Mouse (Mus musculus): ENCODE data around the gene Irgm2.

Gene Irgm2

DNA sequence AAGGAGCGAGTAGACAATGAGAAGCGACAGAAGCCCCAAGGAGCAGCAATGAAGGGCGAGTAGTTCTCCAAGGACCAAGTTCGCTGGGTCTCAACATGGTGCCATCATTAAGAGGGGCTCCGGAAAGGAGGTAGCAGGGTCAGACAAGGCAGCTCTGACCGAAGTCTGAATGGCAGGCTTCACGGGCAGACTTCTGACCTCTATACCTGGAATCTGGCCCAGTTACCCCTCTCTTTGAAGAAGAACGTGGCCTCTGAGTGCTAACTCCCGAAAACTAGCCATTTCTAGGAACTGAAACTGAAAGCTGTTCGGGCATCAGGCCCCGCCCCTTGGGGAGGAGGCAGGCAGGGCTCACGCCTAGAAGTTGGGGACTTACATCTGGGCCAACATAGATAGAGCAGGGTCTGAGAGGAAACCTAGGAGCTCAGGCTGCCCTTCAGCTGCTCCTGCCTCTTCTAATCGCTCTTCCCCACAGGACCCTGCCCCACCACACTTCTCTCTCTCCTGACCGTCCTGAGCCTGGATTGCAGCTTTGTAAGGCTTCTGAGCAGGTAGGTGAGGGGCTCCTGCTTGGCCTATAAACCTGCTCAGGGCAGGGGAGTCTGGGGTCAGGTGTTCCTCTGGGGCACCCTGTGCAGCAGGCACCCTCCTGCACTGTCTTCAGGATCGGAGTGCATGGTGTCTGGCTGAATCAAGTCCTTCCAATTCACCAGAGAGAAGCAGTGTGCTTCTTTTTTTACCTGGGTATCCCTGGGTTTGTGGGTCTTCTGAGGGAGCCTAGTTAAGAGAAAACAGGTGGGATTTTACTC is at the start of gene Irgm2, which contains the start of gene Igtp:
Gene Irgm2 (plus strand): TSS at position 390 of the 809 bp plus-strand sequence.
Gene Igtp (plus strand): TSS at position 328 of the 809 bp plus-strand sequence.
- ChIA-PET POLR2A (interaction anchor here in 2 of 4 experiments (0.7 to 1.9 kb wide), 2 partner anchors 11 to 175 kb away, joined by 4 read pairs; no protein-coding TSS in a partner anchor), CTCF (interaction anchor here in 3 of 4 experiments (0.6 to 1.2 kb wide), 3 partner anchors 26 to 48 kb away, joined by 3 to 6 read pairs (median 5); no protein-coding TSS in a partner anchor)

DNA sequence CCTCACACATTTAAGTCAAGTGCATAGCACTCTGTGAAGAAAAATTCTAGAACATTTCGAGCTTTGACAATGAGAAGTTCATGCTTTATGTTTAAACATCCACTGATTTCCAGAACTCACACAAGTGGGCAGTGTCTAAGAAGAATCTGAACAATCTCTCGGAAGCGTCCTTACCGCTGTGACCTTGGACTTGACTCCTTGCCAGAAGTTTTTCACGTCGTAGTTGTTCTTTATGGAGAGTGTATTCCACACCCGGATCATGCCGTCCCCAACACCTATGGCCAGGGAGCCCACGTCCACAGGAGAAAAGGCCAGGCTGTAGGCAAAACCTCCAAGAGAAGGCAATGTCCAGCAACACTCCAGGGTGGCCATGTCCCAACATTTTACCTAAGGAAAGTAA is 44.0 kb upstream of the Irgm2 start:
- CTCF ChIA-PET: no interaction called here
- POLR2A ChIA-PET: interaction anchor here in 3 of 4 experiments (0.6 to 1.6 kb wide), 6 partner anchors 8 to 145 kb away, joined by 3 to 4 read pairs (median 3); no protein-coding TSS in a partner anchor

DNA sequence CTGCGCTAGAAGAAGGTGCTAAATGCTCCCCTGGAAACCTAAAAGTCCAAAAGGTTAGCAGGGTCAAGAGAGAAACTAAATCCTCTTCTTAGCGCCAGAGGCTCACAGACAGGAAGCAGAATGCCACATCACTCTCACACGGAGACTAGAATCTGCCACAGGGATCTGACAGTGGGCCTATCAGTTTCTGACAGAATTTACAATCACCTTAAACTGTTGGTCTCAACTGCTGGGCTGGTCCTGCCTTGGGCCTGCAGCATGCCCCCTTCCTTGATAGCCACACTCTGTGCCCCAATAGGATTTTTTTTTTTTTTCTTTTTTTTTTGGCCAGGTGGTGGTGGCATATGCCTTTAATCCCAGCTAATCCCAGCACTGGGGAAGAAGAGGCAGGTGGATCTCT is 42.5 kb upstream of the Irgm2 start:
- ChIA-PET CTCF (interaction anchor here in 2 of 4 experiments (0.6 to 0.7 kb wide), 2 partner anchors 12 to 244 kb away, joined by 3 to 9 read pairs; no protein-coding TSS in a partner anchor), POLR2A (interaction anchor here in 3 of 4 experiments (0.6 to 1.2 kb wide), 5 partner anchors 12 to 56 kb away, joined by 3 to 10 read pairs (median 5); partner anchors contain the start of gene Gemin5 (in 1 of the 3))

DNA sequence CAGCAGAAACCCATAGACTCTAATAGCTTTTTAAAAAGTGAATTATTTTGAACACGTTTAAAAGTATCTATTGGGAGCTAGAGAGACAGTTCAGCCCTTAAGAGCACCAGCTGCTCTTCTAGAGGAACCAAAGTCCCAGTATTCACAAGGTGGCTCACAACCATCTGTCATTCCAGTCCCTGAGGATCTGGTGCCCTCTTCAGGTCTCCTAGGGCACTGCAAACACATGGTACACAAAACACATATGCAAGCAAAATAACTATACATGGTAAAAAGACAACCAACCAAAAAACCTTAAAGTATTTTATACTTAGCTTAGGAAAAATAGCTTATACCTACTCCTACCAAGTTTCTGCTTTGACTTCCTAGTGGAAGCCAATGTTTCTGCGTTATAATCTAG is 34.3 kb upstream of the Irgm2 start:
- ChIA-PET POLR2A (interaction anchor here in 2 of 4 experiments (0.8 to 2.1 kb wide), 7 partner anchors 10 to 181 kb away, joined by 3 to 9 read pairs (median 4); partner anchors contain the start of gene Cnot8 (in 1 of the 2)), CTCF (interaction anchor here in 3 of 4 experiments (0.8 to 1.2 kb wide), 5 partner anchors 43 to 80 kb away, joined by 3 read pairs; no protein-coding TSS in a partner anchor)

DNA sequence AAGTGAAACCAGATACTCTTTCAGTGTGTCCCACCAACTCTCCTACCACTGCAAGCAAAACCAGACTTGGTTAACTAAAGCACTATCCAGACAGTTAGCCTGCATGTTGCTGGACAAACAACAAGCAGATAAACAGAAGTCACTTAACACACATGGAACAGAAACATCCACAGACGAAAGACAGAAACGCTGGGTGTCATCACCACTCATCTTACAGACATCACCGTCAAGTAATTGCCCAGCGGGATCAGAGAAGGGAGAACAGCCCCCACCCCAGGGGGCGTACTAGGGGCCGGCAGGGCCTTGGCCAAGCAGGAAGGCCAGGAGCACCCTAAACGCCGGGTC is 31.6 kb upstream of the Irgm2 start:
- POLR2A ChIA-PET: interaction anchor here (0.6 to 1.7 kb wide), 24 partner anchors 8 to 1353 kb away, joined by 3 to 8 read pairs (median 4); partner anchors contain the start of genes Cnot8 (in 1 of the 4) and Hist3h2ba (in 1 of the 4)
- CTCF ChIA-PET: interaction anchor here in 2 of 4 experiments (0.5 to 1.3 kb wide), 5 partner anchors 8 to 343 kb away, joined by 3 to 7 read pairs (median 3); no protein-coding TSS in a partner anchor

DNA sequence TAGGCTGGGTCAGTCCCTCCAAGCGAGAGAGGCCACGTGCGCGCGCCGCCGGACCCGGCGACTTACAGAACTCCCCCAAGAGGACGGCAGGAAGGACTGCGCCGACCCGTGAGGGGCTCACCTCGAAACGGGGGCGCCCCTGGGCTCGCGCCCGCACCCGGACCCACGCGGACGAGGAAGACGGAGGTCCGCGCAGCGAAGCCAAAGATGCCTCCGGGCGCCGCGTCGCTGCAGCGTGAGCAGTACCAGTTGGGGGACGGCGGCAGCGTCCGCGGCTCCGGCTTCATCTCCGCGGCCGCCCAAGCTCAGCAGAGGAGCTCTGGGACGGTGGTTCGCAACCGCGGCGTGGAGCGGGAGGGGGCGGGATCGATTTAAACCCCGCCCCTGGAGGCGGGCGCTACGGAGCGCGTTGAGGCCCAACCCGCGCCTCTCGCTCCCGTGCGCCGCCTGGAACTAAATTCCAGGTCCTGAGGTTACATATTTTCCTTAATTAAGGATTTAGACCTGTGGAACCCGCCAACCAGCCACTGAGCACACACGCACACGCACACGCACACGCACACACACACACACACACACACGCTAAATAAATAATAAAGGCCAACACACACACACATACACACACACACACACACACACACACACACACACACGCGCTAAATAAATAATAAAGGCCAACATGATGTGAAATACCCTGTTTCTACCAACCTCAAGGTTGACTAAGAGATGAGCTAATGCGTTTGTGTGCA is 31.1 kb upstream of the Irgm2 start, which contains the start of gene Gemin5:
Gene Gemin5 (minus strand): TSS at position 373 of the 749 bp plus-strand sequence.
- ChIA-PET POLR2A (interaction anchor here (0.6 to 1.7 kb wide), 33 partner anchors 8 to 1322 kb away, joined by 3 to 8 read pairs (median 4); partner anchors contain the start of genes Cnot8 (in 1 of the 4), Hist3h2ba (in 1 of the 4), Sh3bp5l (in 1 of the 4) and Zfp672 (in 1 of the 4)), CTCF (interaction anchor here in 2 of 4 experiments (0.5 to 1.3 kb wide), 8 partner anchors 8 to 584 kb away, joined by 3 to 7 read pairs (median 3); no protein-coding TSS in a partner anchor)

DNA sequence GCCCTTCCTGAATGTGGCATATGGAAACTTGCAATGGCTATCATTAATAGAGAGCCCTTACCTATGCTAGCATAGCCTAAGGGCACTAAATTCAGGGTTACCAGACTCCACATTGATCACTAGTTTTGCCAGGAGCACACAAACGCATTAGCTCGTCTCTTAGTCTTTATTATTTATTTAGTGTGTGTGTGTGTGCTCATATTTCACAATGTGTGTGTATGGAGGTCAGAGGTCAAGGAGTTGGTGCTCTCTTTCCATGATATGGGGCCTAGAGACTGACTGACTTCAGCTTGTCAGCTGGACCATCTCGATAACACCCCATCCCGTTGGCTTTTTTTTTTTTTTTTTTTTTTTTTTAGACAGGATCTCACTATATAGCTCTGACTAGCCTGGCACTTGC is 29.8 kb upstream of the Irgm2 start:
- CTCF ChIA-PET: interaction anchor here in 2 of 4 experiments (0.6 to 0.7 kb wide), 2 partner anchors 9 kb away, joined by 5 read pairs; no protein-coding TSS in a partner anchor

DNA sequence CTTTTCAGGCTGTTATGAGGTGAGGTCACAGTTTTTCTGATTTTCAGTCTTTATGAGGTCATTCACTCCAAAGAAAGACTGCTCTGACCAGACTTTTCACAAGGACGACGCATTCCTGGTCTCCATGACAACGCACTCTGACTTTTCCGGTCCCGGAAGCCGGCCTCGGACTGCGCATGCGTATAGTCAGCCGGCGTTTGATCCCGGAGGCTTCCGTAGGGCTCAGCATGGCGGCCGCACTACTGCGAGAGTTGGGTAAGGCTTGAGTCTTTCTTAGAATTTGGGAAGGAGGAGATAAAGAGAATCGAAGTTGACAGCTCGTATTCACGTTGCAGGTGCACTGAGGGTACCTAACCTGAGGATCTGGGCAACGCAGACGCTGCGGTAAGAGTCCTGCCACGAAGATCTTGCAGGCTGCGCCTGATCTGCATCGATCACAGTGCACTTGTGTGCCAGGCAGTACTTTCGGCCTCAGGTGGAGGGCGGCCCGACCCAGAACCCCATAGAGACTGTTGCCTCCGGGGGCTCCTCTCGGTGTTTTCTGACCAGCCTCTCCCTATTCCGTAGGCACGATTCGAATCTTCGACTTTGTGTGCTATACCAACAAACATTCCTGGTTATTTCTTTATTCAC is 27.8 kb upstream of the Irgm2 start, which contains the start of gene Mrpl22:
Gene Mrpl22 (plus strand): TSS at position 203 of the 633 bp plus-strand sequence.
- ChIA-PET CTCF (no interaction called here), POLR2A (interaction anchor here (0.6 to 1.7 kb wide), 9 partner anchors 14 to 757 kb away, joined by 3 to 4 read pairs (median 3); partner anchors contain the start of genes Fam183b (in 1 of the 4), Sh3bp5l (in 1 of the 4) and Zfp672 (in 1 of the 4))

More for the DNA sequence above, 29.8 kb upstream of the Irgm2 start:
- POLR2A ChIA-PET: interaction anchor here in 2 of 4 experiments (0.6 to 1.4 kb wide), 8 partner anchors 22 to 152 kb away, joined by 3 to 6 read pairs (median 3); no protein-coding TSS in a partner anchor

DNA sequence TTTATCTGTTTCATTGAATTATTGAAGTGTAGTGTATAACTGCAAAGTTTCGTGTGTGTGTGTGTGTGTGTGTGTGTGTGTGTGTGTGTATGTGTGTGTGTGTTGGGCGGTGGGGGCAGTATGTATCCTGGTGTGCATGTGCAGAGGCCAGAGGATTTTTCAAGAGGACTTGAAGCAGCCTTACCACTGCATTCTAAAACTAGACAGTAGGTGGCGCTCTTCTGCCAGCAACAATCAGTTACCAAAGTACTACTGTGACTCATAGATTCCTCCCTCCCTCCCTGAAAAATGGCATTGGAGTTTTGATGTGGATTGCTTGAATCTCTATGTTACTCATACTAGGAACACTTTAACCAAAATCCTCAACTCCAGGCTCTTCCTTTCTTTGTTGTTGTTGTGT is 19.9 kb upstream of the Irgm2 start:
- ChIA-PET CTCF (interaction anchor here (0.6 to 1.7 kb wide), 39 partner anchors 9 to 1266 kb away, joined by 3 to 16 read pairs (median 4); no protein-coding TSS in a partner anchor), POLR2A (interaction anchor here in 3 of 4 experiments (0.7 to 1.5 kb wide), 4 partner anchors 11 to 150 kb away, joined by 3 to 9 read pairs (median 4); partner anchors contain the start of genes Gemin5 (in 1 of the 3) and Zfp672 (in 1 of the 3))

DNA sequence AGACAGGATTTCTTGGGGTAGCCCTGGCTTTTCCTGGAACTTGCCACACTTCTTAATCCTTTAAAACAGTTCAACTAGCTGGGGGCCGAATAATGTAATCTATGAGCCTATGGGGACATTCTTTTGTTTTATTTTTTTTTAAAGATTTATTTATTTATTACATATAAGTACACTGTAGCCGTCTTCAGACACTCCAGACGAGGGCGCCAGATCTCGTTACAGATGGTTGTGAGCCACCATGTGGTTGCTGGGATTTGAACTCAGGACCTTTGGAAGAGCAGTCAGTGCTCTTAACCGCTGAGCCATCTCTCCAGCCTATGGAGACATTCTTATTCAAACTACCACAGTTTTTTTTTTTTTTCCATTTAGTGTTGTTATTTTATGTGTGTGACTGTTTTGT is 19.4 kb upstream of the Irgm2 start:
- CTCF ChIA-PET: interaction anchor here in 1 of 4 experiments (1.7 kb wide), 1 partner anchor 45 kb away, joined by 16 read pairs; no protein-coding TSS in a partner anchor

DNA sequence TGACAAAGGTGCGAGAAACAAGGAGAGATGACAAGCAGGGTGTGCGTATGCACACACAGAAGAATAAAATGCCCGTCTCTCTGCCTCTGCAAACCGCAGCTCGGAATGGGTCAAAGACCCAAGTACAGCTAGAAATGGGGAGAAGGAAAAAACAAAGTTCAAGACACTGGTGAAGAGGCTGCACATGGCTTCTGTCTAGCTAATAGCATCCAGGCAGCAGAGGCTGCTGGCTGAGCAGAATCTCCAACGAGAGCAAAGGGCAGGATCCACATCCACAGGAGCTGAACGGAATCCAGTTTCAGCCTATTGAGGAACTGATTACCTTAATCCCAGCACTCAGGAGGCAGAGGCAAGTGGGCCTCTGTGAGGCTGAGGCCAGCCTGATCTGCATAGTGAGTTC is 18.7 kb upstream of the Irgm2 start:
- ChIA-PET CTCF (no interaction called here), POLR2A (interaction anchor here in 2 of 4 experiments (0.7 kb wide), 2 partner anchors 45 to 804 kb away, joined by 3 read pairs; no protein-coding TSS in a partner anchor)

More for the DNA sequence above, 19.4 kb upstream of the Irgm2 start:
- POLR2A ChIA-PET: interaction anchor here in 3 of 4 experiments (0.7 to 1.5 kb wide), 3 partner anchors 46 to 805 kb away, joined by 3 read pairs; no protein-coding TSS in a partner anchor

DNA sequence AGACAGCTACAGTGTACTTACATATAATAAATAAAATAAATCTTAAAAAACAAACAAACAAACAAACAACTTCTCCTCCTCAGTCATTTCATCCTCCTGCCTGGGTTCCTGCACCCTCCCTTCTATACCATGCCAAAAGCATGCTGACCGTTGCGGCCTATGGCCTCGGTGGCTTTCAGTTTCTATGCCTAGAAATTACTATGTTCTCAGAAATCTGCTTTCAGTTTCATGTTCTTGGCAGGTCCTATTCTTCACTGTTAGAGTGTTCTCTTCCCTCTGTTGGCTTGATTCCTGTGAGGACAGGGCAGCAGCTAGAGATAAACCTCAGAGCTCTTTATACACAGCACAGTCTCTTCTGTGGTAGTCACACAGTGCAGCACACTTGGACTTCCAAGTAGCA is 15.8 kb upstream of the Irgm2 start:
- CTCF ChIA-PET: interaction anchor here in 2 of 4 experiments (0.6 to 1.1 kb wide), 2 partner anchors 42 to 542 kb away, joined by 3 to 4 read pairs; no protein-coding TSS in a partner anchor
- POLR2A ChIA-PET: interaction anchor here in 3 of 4 experiments (0.6 to 1.2 kb wide), 3 partner anchors 10 to 475 kb away, joined by 3 to 4 read pairs (median 3); no protein-coding TSS in a partner anchor

DNA sequence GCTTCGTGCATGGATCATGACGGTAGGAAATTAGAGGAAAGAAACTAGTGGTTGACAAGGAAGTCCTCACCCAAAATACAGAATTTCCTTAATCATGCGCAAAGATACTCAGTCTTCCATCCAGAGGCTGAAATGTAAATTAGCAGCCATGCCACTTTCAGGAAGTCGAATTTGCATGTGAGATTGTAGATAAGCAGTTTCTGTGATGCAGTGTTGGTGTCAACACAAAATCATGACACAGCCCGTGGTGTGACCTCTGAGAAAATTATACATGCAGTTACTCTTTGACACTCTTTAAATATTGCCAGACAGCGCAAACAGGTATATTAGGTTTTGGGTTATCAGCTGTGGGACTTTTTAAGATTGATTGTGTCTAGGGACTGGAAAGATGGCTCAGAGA is 9.7 kb upstream of the Irgm2 start:
- CTCF ChIA-PET: interaction anchor here (0.6 to 1.0 kb wide), 11 partner anchors 17 to 1445 kb away, joined by 3 to 5 read pairs (median 4); partner anchors contain the start of gene Gm12248 (in 1 of the 4)
- POLR2A ChIA-PET: interaction anchor here in 1 of 4 experiments (0.6 kb wide), 1 partner anchor 124 kb away, joined by 4 read pairs; no protein-coding TSS in a partner anchor

DNA sequence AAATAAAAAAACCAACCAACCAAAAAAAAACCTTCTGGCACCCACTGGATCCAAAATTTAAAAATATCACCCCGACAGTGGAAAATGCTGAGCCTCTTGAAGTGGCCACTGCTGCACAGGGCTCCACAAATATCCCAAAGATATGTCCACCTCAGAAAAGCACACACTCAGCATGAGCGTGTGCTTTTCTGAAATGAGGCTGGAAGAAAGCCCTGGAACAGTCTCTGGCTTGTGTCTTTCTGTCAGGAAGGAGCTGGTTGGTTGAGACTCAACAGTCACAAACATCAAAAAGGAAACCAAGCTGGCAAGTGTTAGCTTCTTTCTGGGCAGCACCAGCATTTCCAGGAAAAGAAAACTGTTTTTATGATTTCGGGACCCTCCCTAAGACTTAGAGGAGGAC is 6.1 kb upstream of the Irgm2 start:
- ChIA-PET POLR2A (interaction anchor here in 2 of 4 experiments (0.6 to 2.1 kb wide), 4 partner anchors 10 to 26 kb away, joined by 3 to 5 read pairs (median 3); no protein-coding TSS in a partner anchor), CTCF (interaction anchor here in 2 of 4 experiments (1.0 to 1.3 kb wide), 2 partner anchors 32 kb away, joined by 3 to 4 read pairs; no protein-coding TSS in a partner anchor)

DNA sequence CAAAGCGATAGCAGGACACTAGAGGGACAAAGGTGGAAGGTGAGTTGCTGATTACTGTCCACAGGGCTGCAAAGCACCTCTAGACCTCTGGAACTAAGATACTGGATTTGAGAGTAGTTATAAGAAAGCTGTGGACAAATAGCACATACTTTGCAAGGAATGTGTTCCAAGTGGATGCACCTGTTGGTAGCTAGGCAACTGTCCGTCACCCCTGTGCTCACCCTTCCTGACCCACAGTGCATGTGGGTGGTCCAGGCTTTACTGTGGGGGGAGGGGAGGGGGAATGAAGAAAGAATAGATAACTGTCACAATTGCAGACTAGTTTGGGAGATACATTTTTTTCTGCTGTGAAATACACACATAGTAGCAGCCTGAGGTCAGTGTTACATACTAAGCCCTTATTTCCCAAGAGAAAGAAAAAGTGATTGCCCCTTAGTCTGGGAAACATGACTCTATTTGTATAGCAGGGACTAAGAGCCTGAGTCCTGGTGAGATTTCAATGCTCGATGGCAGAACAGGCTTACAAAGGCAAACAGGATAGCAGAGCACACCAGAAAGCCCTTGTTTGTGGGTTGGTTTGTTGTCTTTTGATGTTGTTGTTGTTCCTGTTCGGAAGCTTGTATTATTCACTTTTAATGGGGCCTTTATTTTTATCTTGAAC is 5.4 kb upstream of the Irgm2 start:
- POLR2A ChIA-PET: interaction anchor here in 2 of 4 experiments (0.6 to 2.1 kb wide), 4 partner anchors 10 to 26 kb away, joined by 3 to 5 read pairs (median 3); no protein-coding TSS in a partner anchor
- CTCF ChIA-PET: interaction anchor here in 2 of 4 experiments (0.6 to 1.3 kb wide), 4 partner anchors 15 to 68 kb away, joined by 3 to 4 read pairs (median 4); no protein-coding TSS in a partner anchor

DNA sequence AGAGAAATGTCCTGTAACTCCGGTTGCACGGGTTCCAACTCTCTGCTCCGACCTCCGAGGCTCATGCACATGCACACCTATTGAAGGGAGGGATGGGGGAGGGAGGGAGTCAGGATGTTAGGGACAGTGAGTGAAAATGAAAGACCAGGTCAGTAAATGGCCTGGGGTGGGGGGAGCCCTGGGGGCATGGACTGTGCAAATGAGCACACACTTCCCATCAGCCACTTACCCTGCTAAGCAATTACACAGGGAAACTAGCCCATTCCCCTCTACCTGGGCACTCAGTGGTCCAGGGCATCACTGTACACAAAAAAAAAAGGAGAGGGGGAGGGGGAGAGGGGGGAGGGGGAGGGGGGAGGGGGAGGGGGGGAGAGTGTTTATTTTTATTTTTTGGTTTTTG is 755 bp upstream of the Irgm2 start:
- ChIA-PET POLR2A (interaction anchor here in 2 of 4 experiments (0.7 to 1.9 kb wide), 2 partner anchors 12 to 174 kb away, joined by 4 read pairs; no protein-coding TSS in a partner anchor), CTCF (interaction anchor here in 2 of 4 experiments (0.6 to 1.2 kb wide), 3 partner anchors 27 to 48 kb away, joined by 3 to 6 read pairs (median 4); no protein-coding TSS in a partner anchor)

All from embryonic stem cell, embryonic (primary cell).